Mouse (Mus musculus): ENCODE data around the gene Arhgap29.

DNA sequence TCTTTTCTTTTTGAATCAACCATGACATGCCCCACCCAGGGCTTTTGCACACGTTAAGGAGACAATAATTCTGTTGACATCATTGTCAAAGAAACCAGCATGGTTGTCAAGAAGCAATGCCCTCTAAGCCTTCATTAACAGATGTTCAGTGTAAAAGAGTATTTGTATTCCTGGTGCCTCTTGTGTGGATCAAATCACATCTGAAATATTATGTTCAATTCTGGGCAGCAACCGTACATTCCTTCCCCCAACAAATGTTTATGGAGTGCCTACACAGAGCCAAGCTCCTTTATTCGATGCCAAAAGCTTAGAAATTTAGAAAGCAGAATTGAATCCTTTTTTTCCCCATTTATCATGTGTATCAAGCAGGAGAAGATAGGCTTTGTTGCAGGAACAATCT lies 31.6 kb upstream of the Arhgap29 start:
- TF ChIP-seq CTCF (IDR thresholded peaks at IDR 0.05; ENCODE audit: borderline replicate concordance, control insufficient read depth, extremely low read depth, insufficient read depth, low read length, poor library complexity), result no peak
- no peak for TF ChIP-seq POLR2A (IDR thresholded peaks at IDR 0.05; ENCODE audit: control insufficient read depth, extremely low read depth, insufficient read depth, low read length, poor library complexity)
